20 mouse cellular contexts compared by ENCODE assay signal in genomic region chr11:91216158-91216557, GRCm38 (mm10).
DNase-seq lines count a peak whose midpoint lies in the region; ATAC-seq and TF ChIP-seq lines count a peak whose summit lies in the region.
"Had no signal": no experiment of that assay in that cellular context is flagged by ENCODE, and none has a peak within 500 bp of the region (broad histone marks: within the 10 kb centered on the region; RNA-seq: fewer than 3 reads in every experiment).

No protein-coding gene starts in this region.

- no peaks in the 10 kb centered on the region for H3K27me3 ChIP-seq in forebrain, embryonic 14.5 days (replicated peaks; ENCODE audit: control insufficient read depth, insufficient read depth, low read length)
- H3K27me3 ChIP-seq in forebrain, postnatal 0 days (ENCODE audit: insufficient read depth, low read length) = no peaks in the 10 kb centered on the region
- no peaks in the 10 kb centered on the region for H3K27me3 ChIP-seq in hindbrain, embryonic 12.5 days
- no peaks in the 10 kb centered on the region for H3K27me3 ChIP-seq in hindbrain, embryonic 16.5 days (replicated peaks; ENCODE audit: control insufficient read depth, insufficient read depth, low read length)
- no peaks in the 10 kb centered on the region for H3K27me3 ChIP-seq in neural tube, embryonic 13.5 days
- H3K27me3 ChIP-seq in neural tube, embryonic 15.5 days (replicated peaks) = no peaks in the 10 kb centered on the region
- H3K27me3 ChIP-seq: embryonic facial prominence, embryonic 13.5 days; embryonic facial prominence, embryonic 15.5 days; forebrain, embryonic 12.5 days had no signal

- peak; percentile 48; the same call in 1 of the 2 replicates for ATAC-seq in forebrain, embryonic 14.5 days
- no peak for ATAC-seq in forebrain, postnatal 0 days
- ATAC-seq in hindbrain, embryonic 12.5 days (ENCODE audit: low FRiP score) = peak; percentile 73
- ATAC-seq in hindbrain, embryonic 16.5 days = no peak
- ATAC-seq in neural tube, embryonic 13.5 days (ENCODE audit: low read depth) = peak; percentile 77
- no peak for ATAC-seq in neural tube, embryonic 15.5 days (ENCODE audit: low FRiP score)

- no peak for TF ChIP-seq CTCF in forebrain, postnatal 0 days (IDR thresholded peaks at IDR 0.05; ENCODE audit: low read depth)

- no peaks in the 10 kb centered on the region for H3K9me3 ChIP-seq in forebrain, embryonic 14.5 days (replicated peaks; ENCODE audit: control insufficient read depth, low read length)
- H3K9me3 ChIP-seq in forebrain, postnatal 0 days (ENCODE audit: low read length) = no peaks in the 10 kb centered on the region
- H3K9me3 ChIP-seq in hindbrain, embryonic 12.5 days (replicated peaks) = no peaks in the 10 kb centered on the region
- H3K9me3 ChIP-seq in hindbrain, embryonic 16.5 days (ENCODE audit: control insufficient read depth, low read length) = peaks cover 3% of the 10 kb centered on the region; the same call in 1 of the 2 replicates
- no peaks in the 10 kb centered on the region; the same call in 1 of the 2 replicates for H3K9me3 ChIP-seq in neural tube, embryonic 13.5 days
- no peaks in the 10 kb centered on the region for H3K9me3 ChIP-seq in neural tube, embryonic 15.5 days (replicated peaks)
- H3K9me3 ChIP-seq: embryonic facial prominence, embryonic 13.5 days; embryonic facial prominence, embryonic 15.5 days; forebrain, embryonic 12.5 days had no signal

- H3K9ac ChIP-seq in forebrain, embryonic 14.5 days (ENCODE audit: low read length) = no peak overlapping the region
- H3K9ac ChIP-seq in forebrain, postnatal 0 days = no peak overlapping the region
- H3K9ac ChIP-seq in hindbrain, embryonic 12.5 days = no peak overlapping the region
- no peak overlapping the region for H3K9ac ChIP-seq in hindbrain, embryonic 16.5 days (ENCODE audit: low read depth, low read length)
- H3K9ac ChIP-seq in neural tube, embryonic 13.5 days = no peak overlapping the region
- H3K9ac ChIP-seq in neural tube, embryonic 15.5 days (replicated peaks) = no peak overlapping the region
- H3K9ac ChIP-seq: embryonic facial prominence, embryonic 13.5 days; embryonic facial prominence, embryonic 15.5 days; forebrain, embryonic 12.5 days had no signal

- no peak overlapping the region for H3K4me2 ChIP-seq in forebrain, embryonic 14.5 days (ENCODE audit: low read length)
- no peak overlapping the region for H3K4me2 ChIP-seq in forebrain, postnatal 0 days (ENCODE audit: low read depth)
- no peak overlapping the region for H3K4me2 ChIP-seq in hindbrain, embryonic 12.5 days (replicated peaks)
- no peak overlapping the region for H3K4me2 ChIP-seq in hindbrain, embryonic 16.5 days (ENCODE audit: low read length)
- H3K4me2 ChIP-seq in neural tube, embryonic 13.5 days = no peak overlapping the region
- no peak overlapping the region for H3K4me2 ChIP-seq in neural tube, embryonic 15.5 days
- H3K4me2 ChIP-seq: embryonic facial prominence, embryonic 13.5 days; embryonic facial prominence, embryonic 15.5 days; forebrain, embryonic 12.5 days had no signal

- no peaks in the 10 kb centered on the region for H3K36me3 ChIP-seq in forebrain, embryonic 14.5 days (ENCODE audit: control insufficient read depth, insufficient read depth, low read length)
- H3K36me3 ChIP-seq in forebrain, postnatal 0 days (ENCODE audit: insufficient read depth) = no peaks in the 10 kb centered on the region
- H3K36me3 ChIP-seq in hindbrain, embryonic 12.5 days = no peaks in the 10 kb centered on the region
- H3K36me3 ChIP-seq in hindbrain, embryonic 16.5 days (ENCODE audit: control insufficient read depth, insufficient read depth, low read length) = no peaks in the 10 kb centered on the region
- no peaks in the 10 kb centered on the region for H3K36me3 ChIP-seq in neural tube, embryonic 13.5 days
- no peaks in the 10 kb centered on the region for H3K36me3 ChIP-seq in neural tube, embryonic 15.5 days
- H3K36me3 ChIP-seq: embryonic facial prominence, embryonic 13.5 days; embryonic facial prominence, embryonic 15.5 days; forebrain, embryonic 12.5 days had no signal

- no peak overlapping the region for H3K4me3 ChIP-seq in forebrain, embryonic 14.5 days (ENCODE audit: low read depth, low read length)
- no peak overlapping the region for H3K4me3 ChIP-seq in forebrain, postnatal 0 days (ENCODE audit: low read depth, low read length)
- H3K4me3 ChIP-seq in hindbrain, embryonic 12.5 days = no peak overlapping the region
- no peak overlapping the region for H3K4me3 ChIP-seq in hindbrain, embryonic 16.5 days (ENCODE audit: low read length)
- no peak overlapping the region for H3K4me3 ChIP-seq in neural tube, embryonic 13.5 days
- H3K4me3 ChIP-seq in neural tube, embryonic 15.5 days (replicated peaks) = no peak overlapping the region
- H3K4me3 ChIP-seq: embryonic facial prominence, embryonic 13.5 days; embryonic facial prominence, embryonic 15.5 days; erythroblast, embryonic 14.5 days; forebrain, embryonic 12.5 days had no signal

- WGBS in forebrain, embryonic 14.5 days = 52% methylated on average over 1 of the region's 1 CpGs
- WGBS in forebrain, postnatal 0 days = 45% methylated on average over 1 of the region's 1 CpGs
- WGBS in hindbrain, embryonic 12.5 days = 70% methylated on average over 1 of the region's 1 CpGs
- 67% methylated on average over 1 of the region's 1 CpGs for WGBS in hindbrain, embryonic 16.5 days
- 51% methylated on average over 1 of the region's 1 CpGs for WGBS in neural tube, embryonic 13.5 days
- WGBS in neural tube, embryonic 15.5 days = 45% methylated on average over 1 of the region's 1 CpGs

- no peaks in the 10 kb centered on the region for H3K4me1 ChIP-seq in forebrain, embryonic 14.5 days (ENCODE audit: control insufficient read depth, insufficient read depth, low read length)
- H3K4me1 ChIP-seq in forebrain, postnatal 0 days (ENCODE audit: insufficient read depth) = no peaks in the 10 kb centered on the region
- peaks cover 4% of the 10 kb centered on the region; the same call in 1 of the 2 replicates for H3K4me1 ChIP-seq in hindbrain, embryonic 12.5 days
- H3K4me1 ChIP-seq in hindbrain, embryonic 16.5 days (ENCODE audit: control insufficient read depth, insufficient read depth, low read depth, low read length) = no peaks in the 10 kb centered on the region
- H3K4me1 ChIP-seq in neural tube, embryonic 13.5 days (replicated peaks) = peaks cover 26% of the 10 kb centered on the region
- no peaks in the 10 kb centered on the region for H3K4me1 ChIP-seq in neural tube, embryonic 15.5 days
- H3K4me1 ChIP-seq: embryonic facial prominence, embryonic 13.5 days; embryonic facial prominence, embryonic 15.5 days had no signal

- DNase-seq in forebrain, embryonic 14.5 days (ENCODE audit: low spot score) = peak; percentile 32
- no peak for DNase-seq in forebrain, postnatal 0 days
- DNase-seq in cerebellum, postnatal 14 days = no peak
- DNase-seq: adrenal gland, adult 2 months; adrenal gland, postnatal 10 days; adrenal gland, postnatal 25 days; cerebellum, adult 11-12 months; cerebellum, adult 2 months; cerebellum, adult 9-10 months; cerebellum, postnatal 10 days; cerebellum, postnatal 36 days; embryo, embryonic 11 days had no signal

- no peak overlapping the region for H3K27ac ChIP-seq in forebrain, embryonic 14.5 days (ENCODE audit: low read depth, low read length)
- no peak overlapping the region for H3K27ac ChIP-seq in forebrain, postnatal 0 days (ENCODE audit: low read depth, low read length)
- no peak overlapping the region for H3K27ac ChIP-seq in hindbrain, embryonic 12.5 days
- H3K27ac ChIP-seq in hindbrain, embryonic 16.5 days (ENCODE audit: low read depth, low read length) = no peak overlapping the region
- 0 out of 2 replicates have a peak overlapping the region, but pooled peaks have one; percentile 33 for H3K27ac ChIP-seq in neural tube, embryonic 13.5 days (replicated peaks)
- no peak overlapping the region for H3K27ac ChIP-seq in neural tube, embryonic 15.5 days (replicated peaks)
- H3K27ac ChIP-seq: embryonic facial prominence, embryonic 13.5 days; embryonic facial prominence, embryonic 15.5 days; forebrain, embryonic 12.5 days had no signal

Comparison
In these comparisons a context has a peak if more than half of its experiments do, and no peak if none do; other contexts are left out.
1. ATAC-seq: peak in forebrain, embryonic 14.5 days (single experiment), hindbrain, embryonic 12.5 days (single experiment) and neural tube, embryonic 13.5 days (single experiment); none in forebrain, postnatal 0 days (single experiment), hindbrain, embryonic 16.5 days (single experiment) and neural tube, embryonic 15.5 days (single experiment).